Mouse (Mus musculus) kidney, embryonic 16.5 days (tissue): ENCODE data around the gene Ttc23. TPM values are rescaled to one million over a fixed set of nuclear protein-coding genes. Genes with fewer than 3 reads are reported as not detected.

ENCODE experiments used
- ATAC-seq: fragments of 200-750 bp; cut with Nextera tagmentation; 2 replicates; pipeline ENCODE4 v1.8.0; 2017; ENCODE audit warnings: moderate TSS enrichment; ENCODE audit not compliant: low FRiP score, low TSS enrichment
- H3K27ac ChIP-seq: fragments of 300-500 bp; sonication (generic); 2 replicates; pipeline ENCODE4 v1.5.1; 2014; ENCODE audit warnings: low read length
- H3K27me3 ChIP-seq: fragments of 300-500 bp; sonication (generic); 2 replicates; pipeline ENCODE4 v1.6.1; 2014; ENCODE audit warnings: low read length, control low read depth, mixed read lengths; ENCODE audit not compliant: insufficient read depth
- H3K36me3 ChIP-seq: fragments of 300-500 bp; sonication (generic); 2 replicates; pipeline ENCODE4 v1.6.1; 2014; ENCODE audit warnings: low read length, control low read depth, mixed read lengths; ENCODE audit not compliant: insufficient read depth
- H3K4me1 ChIP-seq: fragments of 300-500 bp; sonication (generic); 2 replicates; pipeline ENCODE4 v1.6.1; 2014; ENCODE audit warnings: low read length, control low read depth, mixed read lengths; ENCODE audit not compliant: insufficient read depth
- H3K4me2 ChIP-seq: fragments of 300-500 bp; sonication (generic); replicated peaks from 2 replicates; pipeline ENCODE4 v1.6.1; 2014; ENCODE audit warnings: low read depth, low read length
- H3K4me3 ChIP-seq: fragments of 300-500 bp; sonication (generic); 2 replicates; pipeline ENCODE4 v1.5.1; 2014; ENCODE audit warnings: mild to moderate bottlenecking, low read length
- H3K9ac ChIP-seq: fragments of 300-500 bp; sonication (generic); replicated peaks from 2 replicates; pipeline ENCODE4 v1.6.1; 2014; ENCODE audit warnings: low read length
- H3K9me3 ChIP-seq: fragments of 300-500 bp; sonication (generic); 2 replicates; pipeline ENCODE4 v1.6.1; 2016; ENCODE audit warnings: low read length, control low read depth
- WGBS: fragments of 180-500 bp; shearing (Covaris S2); extraction: QIAGEN DNeasy Blood & Tissue Kit; methylation state at CpG from one replicate; pipeline ENCODE4 v1.1.7; 2014; 5-methylcytosine and 5-hydroxymethylcytosine counted together
- microRNA-seq: library from miRNA; unstranded; fragments of <30 nt; microRNA quantifications from one replicate; pipeline ENCODE4, GENCODE M21; 2016
- polyA plus RNA-seq: library from polyadenylated mRNA; unstranded; fragments of >200 nt; fragmentation: Nextera tagmentation; extraction: Ambion mirVana; gene quantifications from 2 replicates; pipeline ENCODE4 v1.2.1, GENCODE M21; 2015

Ttc23 gene
- polyA plus RNA-seq, 1 experiment from 2014 or later, result 32.6 TPM

- Histone ChIP-seq H3K36me3 (no peaks in the 10 kb centered on the region), H3K4me3 (no peak overlapping the region), H3K9me3 (no peaks in the 10 kb centered on the region), H3K27ac (no peak overlapping the region), H3K4me1 (peaks cover 3% of the 10 kb centered on the region; the same call in 1 of the 2 replicates), H3K27me3 (no peaks in the 10 kb centered on the region), H3K4me2 (no peak overlapping the region), H3K9ac (no peak overlapping the region)
- 66% methylated on average over 4 of the region's 4 CpGs for whole genome bisulfite sequencing
- no peak for ATAC-seq
Observed at GRCm38 (mm10) chr7:67798476-67798875, 151.3 kb downstream of the Ttc23 start.

- no peaks in the 10 kb centered on the region for H3K9me3 ChIP-seq
- no peaks in the 10 kb centered on the region for H3K27me3 ChIP-seq
- no peak overlapping the region for H3K4me2 ChIP-seq
- H3K27ac ChIP-seq, result no peak overlapping the region
- ATAC-seq, result no peak
- H3K4me1 ChIP-seq, result peaks cover 10% of the 10 kb centered on the region; the same call in 1 of the 2 replicates
- no peak overlapping the region for H3K4me3 ChIP-seq
- H3K9ac ChIP-seq, result no peak overlapping the region
- H3K36me3 ChIP-seq, result no peaks in the 10 kb centered on the region
- WGBS, result 85% methylated on average over 6 of the region's 6 CpGs
Observed at GRCm38 (mm10) chr7:67800547-67800946, 153.3 kb downstream of the Ttc23 start.

- WGBS, result 76% methylated on average over 4 of the region's 4 CpGs
- no peak overlapping the region for H3K9ac ChIP-seq
- no peak for ATAC-seq
Observed at GRCm38 (mm10) chr7:67801022-67801421, 153.8 kb downstream of the Ttc23 start.

GRCm38 (mm10) chr7:67803015-67803856, 156.0 kb downstream of the Ttc23 start:
- Histone ChIP-seq H3K4me2 (peak overlapping the region; percentile 71), H3K9ac (peak overlapping the region; percentile 55), H3K9me3 (no peaks in the 10 kb centered on the region), H3K27ac (no peak overlapping the region), H3K4me3 (peak overlapping the region; percentile 45), H3K36me3 (no peaks in the 10 kb centered on the region), H3K4me1 (peaks cover 10% of the 10 kb centered on the region; the same call in 1 of the 2 replicates), H3K27me3 (no peaks in the 10 kb centered on the region)
- 14% methylated on average over 28 of the region's 28 CpGs for WGBS
- ATAC-seq, result peak; percentile 80

More at GRCm38 (mm10) chr7:67801022-67801421, 153.8 kb downstream of the Ttc23 start:
- Histone ChIP-seq H3K4me3 (no peak overlapping the region), H3K9me3 (no peaks in the 10 kb centered on the region), H3K36me3 (no peaks in the 10 kb centered on the region), H3K27me3 (no peaks in the 10 kb centered on the region), H3K27ac (no peak overlapping the region), H3K4me1 (peaks cover 10% of the 10 kb centered on the region; the same call in 1 of the 2 replicates), H3K4me2 (no peak overlapping the region)

- no peaks in the 10 kb centered on the region for H3K9me3 ChIP-seq
- peaks cover 10% of the 10 kb centered on the region; the same call in 1 of the 2 replicates for H3K4me1 ChIP-seq
- H3K36me3 ChIP-seq, result no peaks in the 10 kb centered on the region
- H3K27ac ChIP-seq, result no peak overlapping the region
- H3K27me3 ChIP-seq, result no peaks in the 10 kb centered on the region
- WGBS, result 10% methylated on average over 12 of the region's 13 CpGs
- H3K9ac ChIP-seq, result peak overlapping the region; percentile 55
- peak overlapping the region; percentile 45 for H3K4me3 ChIP-seq
- peak overlapping the region; percentile 71 for H3K4me2 ChIP-seq
- peak; percentile 29 for ATAC-seq
Observed at GRCm38 (mm10) chr7:67803857-67804215, 156.6 kb downstream of the Ttc23 start.

Small RNA genes lying within 50 kb of the gene (microRNA-seq; reads per million reads assigned to microRNA genes)
- not detected for gene Gm23844

Other genes with a start within 250 kb of the Ttc23 start
- 14.4 and 15.1 TPM in 2 replicates for gene Lrrc28, start 2.1 kb upstream of the Ttc23 start, polyA plus RNA-seq
- gene Synm, start 112.3 kb downstream of the Ttc23 start, polyA plus RNA-seq, result 1.6 and 2.3 TPM in 2 replicates